Mouse (Mus musculus): Measurements from ENCODE around the gene Nxph4. TPM values are rescaled to one million over a fixed set of nuclear protein-coding genes. Genes with fewer than 3 reads are reported as not detected.

The Nxph4 gene
- polyA plus RNA-seq, 2 experiments, result 7.2 to 17.5 TPM

- H3K4me2 ChIP-seq (replicated peaks; ENCODE audit: low read depth, low read length, severe bottlenecking), result peak overlapping the region; percentile 41; the same call in 1 of the 2 replicates
- H3K9ac ChIP-seq (ENCODE audit: low read depth, low read length, severe bottlenecking), result peak overlapping the region; percentile 46; the same call in 1 of the 2 replicates
- no peak overlapping the region for H3K4me3 ChIP-seq (replicated peaks; ENCODE audit: low read length)
- DNase-seq (ENCODE audit: low spot score) (no peak), ATAC-seq (ENCODE audit: low FRiP score, low read depth) (no peak)
- no peak for TF ChIP-seq POLR2A (IDR thresholded peaks at IDR 0.05; ENCODE audit: borderline replicate concordance, extremely low read depth, insufficient read depth, insufficient read length)
- H3K27me3 ChIP-seq (ENCODE audit: control insufficient read depth, insufficient read depth, low read length), result peaks cover 48% of the 10 kb centered on the region
- peaks cover 36% of the 10 kb centered on the region for H3K4me1 ChIP-seq (ENCODE audit: control insufficient read depth, insufficient read depth, low read length)
- peaks cover 26% of the 10 kb centered on the region for H3K36me3 ChIP-seq (ENCODE audit: control insufficient read depth, insufficient read depth, low read length)
- 25% methylated on average over 8 of the region's 8 CpGs for WGBS
- H3K27ac ChIP-seq (replicated peaks; ENCODE audit: low read depth, low read length), result no peak overlapping the region
- no peaks in the 10 kb centered on the region for H3K9me3 ChIP-seq (ENCODE audit: control insufficient read depth, low read length)
These were observed 18.3 kb downstream of the Nxph4 start for GRCm38 (mm10) chr10:127515983-127516459.

DNA sequence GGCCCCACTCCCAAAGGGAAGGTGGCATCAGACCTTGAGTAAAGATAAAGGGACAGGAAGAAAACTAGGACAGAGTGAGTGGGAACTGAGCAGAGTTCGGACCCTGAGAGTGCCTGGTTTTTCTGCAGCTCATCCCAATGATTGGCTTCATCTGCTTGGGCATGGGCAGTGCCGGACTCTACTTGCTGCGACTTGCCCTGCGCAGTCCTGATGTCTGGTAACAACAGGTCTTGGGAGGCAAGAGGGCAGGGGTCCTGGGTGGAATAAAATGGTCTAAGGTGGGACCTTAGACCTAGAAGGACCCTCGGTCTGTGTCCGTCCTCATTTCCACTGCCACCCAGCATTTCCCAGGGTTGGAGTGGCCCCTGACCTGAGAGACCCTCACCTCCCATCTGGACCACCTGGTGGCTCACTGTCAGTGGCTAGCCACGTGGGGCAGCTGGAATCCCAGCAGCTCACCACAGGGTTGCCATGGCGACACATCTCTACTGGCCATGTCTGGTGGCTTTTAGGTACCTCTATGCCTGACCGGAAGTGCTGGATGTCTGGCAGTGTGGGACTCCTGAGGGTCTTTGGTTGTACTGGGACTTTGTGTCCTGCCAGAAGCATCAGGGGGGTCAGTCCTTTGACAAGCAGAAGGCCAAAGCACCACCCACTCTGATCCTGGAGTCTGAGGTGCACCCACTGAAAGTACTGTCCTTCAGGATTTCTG lies 18.9 kb downstream of the Nxph4 start:
- Histone ChIP-seq H3K9ac (ENCODE audit: low read depth, low read length, severe bottlenecking) (no peak overlapping the region), H3K27me3 (ENCODE audit: control insufficient read depth, insufficient read depth, low read length) (peaks cover 53% of the 10 kb centered on the region), H3K4me1 (ENCODE audit: control insufficient read depth, insufficient read depth, low read length) (peaks cover 36% of the 10 kb centered on the region), H3K9me3 (ENCODE audit: control insufficient read depth, low read length) (no peaks in the 10 kb centered on the region), H3K4me2 (replicated peaks; ENCODE audit: low read depth, low read length, severe bottlenecking) (peak overlapping the region; percentile 9; the same call in 1 of the 2 replicates), H3K36me3 (ENCODE audit: control insufficient read depth, insufficient read depth, low read length) (peaks cover 26% of the 10 kb centered on the region), H3K4me3 (replicated peaks; ENCODE audit: low read length) (0 out of 2 replicates have a peak overlapping the region, but pooled peaks have one; percentile 8), H3K27ac (replicated peaks; ENCODE audit: low read depth, low read length) (no peak overlapping the region)
- no peak for TF ChIP-seq POLR2A (IDR thresholded peaks at IDR 0.05; ENCODE audit: borderline replicate concordance, extremely low read depth, insufficient read depth, insufficient read length)
- no peak for ATAC-seq (ENCODE audit: low FRiP score, low read depth)
- no peak for DNase-seq (ENCODE audit: low spot score)
- 26% methylated on average over 9 of the region's 9 CpGs for WGBS

- Histone ChIP-seq H3K4me3 (replicated peaks; ENCODE audit: low read length) (peak within 1 kb of the TSS; percentile 46), H3K9ac (ENCODE audit: low read depth, low read length, severe bottlenecking) (peak within 1 kb of the TSS; percentile 31; the same call in 1 of the 2 replicates), H3K36me3 (ENCODE audit: control insufficient read depth, insufficient read depth, low read length) (peaks cover 21% of the 10 kb centered on the region), H3K4me2 (replicated peaks; ENCODE audit: low read depth, low read length, severe bottlenecking) (peak within 1 kb of the TSS; percentile 94; the same call in 1 of the 2 replicates), H3K4me1 (ENCODE audit: control insufficient read depth, insufficient read depth, low read length) (peaks cover 41% of the 10 kb centered on the region), H3K27me3 (ENCODE audit: control insufficient read depth, insufficient read depth, low read length) (peaks cover 59% of the 10 kb centered on the region), H3K9me3 (ENCODE audit: control insufficient read depth, low read length) (no peaks in the 10 kb centered on the region), H3K27ac (replicated peaks; ENCODE audit: low read depth, low read length) (no peak within 1 kb of the TSS)
- DNase-seq (ENCODE audit: low spot score) (no peak), ATAC-seq (ENCODE audit: low FRiP score, low read depth) (no peak)
- 5% methylated on average over 6 of the region's 6 CpGs for WGBS
- no peak for TF ChIP-seq POLR2A (IDR thresholded peaks at IDR 0.05; ENCODE audit: borderline replicate concordance, extremely low read depth, insufficient read depth, insufficient read length)
These were observed 19.6 kb downstream of the Nxph4 start, which contains the start of gene Ndufa4l2 for GRCm38 (mm10) chr10:127514764-127515163. Gene Ndufa4l2, plus strand, starts transcription at chr10:127514967.

- Histone ChIP-seq H3K9me3 (ENCODE audit: control insufficient read depth, low read length) (no peaks in the 10 kb centered on the region), H3K9ac (ENCODE audit: low read depth, low read length, severe bottlenecking) (no peak overlapping the region), H3K36me3 (ENCODE audit: control insufficient read depth, insufficient read depth, low read length) (peaks cover 18% of the 10 kb centered on the region), H3K4me3 (replicated peaks; ENCODE audit: low read length) (peak overlapping the region; percentile 46; the same call in 1 of the 2 replicates), H3K4me2 (replicated peaks; ENCODE audit: low read depth, low read length, severe bottlenecking) (peak overlapping the region; percentile 7; the same call in 1 of the 2 replicates), H3K27ac (replicated peaks; ENCODE audit: low read depth, low read length) (no peak overlapping the region), H3K4me1 (ENCODE audit: control insufficient read depth, insufficient read depth, low read length) (peaks cover 46% of the 10 kb centered on the region), H3K27me3 (ENCODE audit: control insufficient read depth, insufficient read depth, low read length) (peaks cover 65% of the 10 kb centered on the region)
- ATAC-seq (ENCODE audit: low FRiP score, low read depth), result no peak
- no peak for TF ChIP-seq POLR2A (IDR thresholded peaks at IDR 0.05; ENCODE audit: borderline replicate concordance, extremely low read depth, insufficient read depth, insufficient read length)
- DNase-seq (ENCODE audit: low spot score), result no peak
- WGBS, result 13% methylated on average over 13 of the region's 13 CpGs
These were observed 20.2 kb downstream of the Nxph4 start for GRCm38 (mm10) chr10:127514111-127514698.

DNA sequence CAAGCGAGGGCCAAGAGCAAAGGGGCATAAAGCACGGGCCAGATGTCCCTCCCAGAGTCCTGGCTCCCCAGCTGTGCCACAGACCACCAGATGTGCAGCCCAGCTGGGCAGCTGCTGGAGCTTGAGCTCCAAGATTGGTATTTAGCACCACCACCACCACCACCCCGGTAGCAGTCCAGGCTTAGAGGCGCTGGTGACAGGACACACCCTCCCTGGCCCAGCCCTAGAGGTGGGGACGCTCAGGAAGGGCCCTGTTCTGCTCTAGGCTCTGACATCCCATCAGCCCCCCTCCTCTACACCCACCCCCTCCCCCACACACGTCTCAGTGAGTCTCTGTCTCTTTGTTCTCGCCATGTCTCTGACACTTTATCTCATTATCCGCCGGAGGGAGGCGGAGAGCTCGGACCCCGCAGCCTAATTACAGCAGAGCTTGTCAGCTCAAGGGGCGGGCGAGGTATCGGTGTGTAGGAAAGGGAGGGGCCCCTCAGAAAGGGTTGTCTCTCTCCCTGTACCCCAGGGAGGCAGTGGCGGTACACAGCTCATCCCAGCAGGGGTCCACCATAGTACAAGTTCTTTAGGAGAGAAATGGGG lies 20.8 kb downstream of the Nxph4 start:
- peaks cover 16% of the 10 kb centered on the region; the same call in 1 of the 2 replicates for H3K36me3 ChIP-seq (ENCODE audit: control insufficient read depth, insufficient read depth, low read length)
- DNase-seq (ENCODE audit: low spot score), result no peak
- H3K4me2 ChIP-seq (replicated peaks; ENCODE audit: low read depth, low read length, severe bottlenecking), result peak overlapping the region; percentile 94
- H3K4me1 ChIP-seq (ENCODE audit: control insufficient read depth, insufficient read depth, low read length), result peaks cover 52% of the 10 kb centered on the region
- H3K27ac ChIP-seq (replicated peaks; ENCODE audit: low read depth, low read length), result no peak overlapping the region
- no peak for TF ChIP-seq POLR2A (IDR thresholded peaks at IDR 0.05; ENCODE audit: borderline replicate concordance, extremely low read depth, insufficient read depth, insufficient read length)
- 0 out of 2 replicates have a peak, but pooled peaks have one; percentile 9 for ATAC-seq (ENCODE audit: low FRiP score, low read depth)
- peak overlapping the region; percentile 31; the same call in 1 of the 2 replicates for H3K9ac ChIP-seq (ENCODE audit: low read depth, low read length, severe bottlenecking)
- H3K4me3 ChIP-seq (replicated peaks; ENCODE audit: low read length), result peak overlapping the region; percentile 46
- WGBS, result 1% methylated on average over 16 of the region's 16 CpGs
- H3K9me3 ChIP-seq (ENCODE audit: control insufficient read depth, low read length), result no peaks in the 10 kb centered on the region
- peaks cover 67% of the 10 kb centered on the region for H3K27me3 ChIP-seq (ENCODE audit: control insufficient read depth, insufficient read depth, low read length)
